Mouse (Mus musculus): Measurements from ENCODE around the gene Gstm6. TPM values are rescaled to one million over a fixed set of nuclear protein-coding genes. Genes with fewer than 3 reads are reported as not detected.

The Gstm6 gene
- polyA plus RNA-seq (2015; fragmentation: Illumina TruSeq; extraction: RNeasy Lipid Tissue Mini Kit (QIAGEN cat#74804); ENCODE audit: low read depth, low replicate concordance): 13.1 TPM

DNA sequence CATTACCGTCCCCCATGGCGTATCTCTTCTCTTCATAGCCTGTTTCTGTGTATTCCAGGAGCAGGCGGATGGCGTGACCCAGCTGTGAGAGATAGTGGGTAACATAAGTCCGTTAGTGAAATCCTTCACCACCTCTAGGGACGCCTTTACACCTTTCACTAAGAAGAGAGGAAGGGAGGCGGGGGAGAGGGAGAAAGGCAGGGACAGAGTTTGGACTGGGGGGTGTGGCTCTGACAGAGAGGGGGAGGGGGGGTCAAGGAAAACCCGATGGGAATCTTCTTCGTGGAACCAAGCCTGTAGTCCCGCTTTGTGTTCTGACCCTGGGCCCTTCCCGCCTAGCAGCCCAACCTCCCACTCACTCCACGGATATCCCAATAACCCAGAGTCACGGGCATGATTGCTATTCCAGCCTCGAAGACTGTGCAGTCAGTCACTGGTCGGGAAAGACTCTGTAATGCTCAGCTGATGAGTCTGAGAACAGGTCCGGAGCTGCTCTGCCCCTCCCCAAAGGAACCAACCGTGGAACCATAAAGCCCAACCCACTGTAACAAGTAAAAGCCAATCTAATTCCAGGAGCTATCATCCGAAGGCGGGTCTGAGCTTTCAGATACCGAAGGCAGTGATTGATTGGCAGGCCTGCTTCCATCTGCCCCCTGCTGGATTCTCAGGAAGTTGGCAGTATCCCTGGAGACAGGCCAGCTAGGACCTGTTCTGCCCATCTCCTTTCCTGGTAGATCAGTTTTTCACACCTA lies at the start of gene Gstm6:
Gene Gstm6, minus strand, starts transcription at position 511 of the 752 bp plus-strand sequence.

DNA sequence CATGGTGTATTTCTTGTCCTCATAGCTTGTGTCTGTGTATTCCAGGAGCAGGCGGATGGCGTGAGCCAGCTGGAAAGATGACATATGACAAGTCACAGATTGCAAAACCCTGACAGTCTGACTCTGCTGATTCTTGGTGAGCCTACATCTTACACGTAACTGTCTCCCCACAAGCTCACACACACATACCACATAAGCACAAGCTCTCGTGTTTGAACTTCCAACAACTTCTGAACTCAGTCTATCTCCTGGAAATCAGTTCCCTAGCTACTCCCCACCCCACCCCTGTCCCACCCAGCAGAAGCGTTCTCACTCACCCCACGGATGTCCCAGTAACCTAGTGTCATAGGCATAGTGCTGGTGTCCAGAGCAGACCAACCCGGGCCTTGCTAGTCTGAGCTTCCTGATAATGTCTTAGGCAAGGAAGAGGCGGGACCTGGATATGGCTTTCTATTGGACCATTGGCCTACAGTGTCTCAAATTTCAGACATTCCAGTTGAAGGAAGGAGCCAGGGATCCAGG lies 42.6 kb upstream of the Gstm6 start, which contains the start of gene Gstm2:
Gene Gstm2, minus strand, starts transcription at position 413 of the 522 bp plus-strand sequence.

DNA sequence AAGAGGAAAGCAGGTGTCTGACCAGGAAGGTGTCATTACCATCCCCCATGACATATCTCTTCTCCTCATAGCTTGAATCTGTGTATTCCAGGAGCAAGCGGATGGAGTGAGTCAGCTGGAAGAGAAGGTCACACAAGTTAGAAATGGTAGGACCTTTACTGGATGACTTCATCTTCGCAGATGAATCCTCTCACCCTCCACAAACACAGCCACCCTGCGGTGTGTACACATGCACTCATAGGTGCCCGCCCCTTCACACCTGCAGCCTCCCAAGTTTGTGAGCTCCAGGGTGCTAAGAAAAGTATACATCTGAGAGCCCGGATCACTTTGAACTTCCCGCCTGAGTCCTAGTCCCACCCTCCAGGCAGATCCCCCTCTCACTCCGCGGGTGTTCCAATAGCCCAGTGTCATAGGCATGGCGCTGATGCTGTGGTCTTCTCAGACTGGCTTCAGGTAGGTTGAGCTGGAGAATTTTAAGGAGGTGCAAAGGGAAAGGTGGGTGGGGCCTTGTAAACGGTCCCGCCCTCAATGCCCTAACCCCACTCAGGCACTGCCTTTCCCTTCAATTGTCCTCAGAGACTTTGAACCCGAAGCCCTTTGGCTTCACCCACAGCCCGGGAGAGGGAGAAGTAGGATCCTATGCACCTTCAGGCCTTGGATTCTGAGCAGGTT lies 25.3 kb upstream of the Gstm6 start, which contains the start of gene Gstm3:
Gene Gstm3, minus strand, starts transcription at position 560 of the 672 bp plus-strand sequence.

DNA sequence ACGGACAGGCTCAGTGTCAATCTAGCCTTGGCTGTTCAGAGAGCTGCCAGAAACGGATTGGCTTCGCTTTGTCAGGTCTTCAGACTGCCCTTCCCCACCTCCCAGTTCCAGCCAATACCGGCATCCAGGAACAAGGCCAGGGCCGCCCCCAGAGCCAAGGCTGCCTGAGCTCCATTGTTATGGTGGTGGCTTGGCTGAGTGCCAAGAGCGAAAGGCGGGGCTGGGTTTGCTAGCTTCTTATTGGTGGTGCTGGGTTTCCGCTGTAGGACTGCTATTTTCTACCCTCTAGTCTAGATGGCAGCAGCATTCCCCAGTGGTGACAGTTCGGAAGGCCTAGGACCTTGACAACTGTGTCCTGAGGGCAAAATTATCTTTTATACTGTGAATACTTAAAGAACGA lies 11.9 kb downstream of the Gstm6 start, which contains the start of gene Gstm7:
Gene Gstm7, minus strand, starts transcription at position 148 of the 400 bp plus-strand sequence.

DNA sequence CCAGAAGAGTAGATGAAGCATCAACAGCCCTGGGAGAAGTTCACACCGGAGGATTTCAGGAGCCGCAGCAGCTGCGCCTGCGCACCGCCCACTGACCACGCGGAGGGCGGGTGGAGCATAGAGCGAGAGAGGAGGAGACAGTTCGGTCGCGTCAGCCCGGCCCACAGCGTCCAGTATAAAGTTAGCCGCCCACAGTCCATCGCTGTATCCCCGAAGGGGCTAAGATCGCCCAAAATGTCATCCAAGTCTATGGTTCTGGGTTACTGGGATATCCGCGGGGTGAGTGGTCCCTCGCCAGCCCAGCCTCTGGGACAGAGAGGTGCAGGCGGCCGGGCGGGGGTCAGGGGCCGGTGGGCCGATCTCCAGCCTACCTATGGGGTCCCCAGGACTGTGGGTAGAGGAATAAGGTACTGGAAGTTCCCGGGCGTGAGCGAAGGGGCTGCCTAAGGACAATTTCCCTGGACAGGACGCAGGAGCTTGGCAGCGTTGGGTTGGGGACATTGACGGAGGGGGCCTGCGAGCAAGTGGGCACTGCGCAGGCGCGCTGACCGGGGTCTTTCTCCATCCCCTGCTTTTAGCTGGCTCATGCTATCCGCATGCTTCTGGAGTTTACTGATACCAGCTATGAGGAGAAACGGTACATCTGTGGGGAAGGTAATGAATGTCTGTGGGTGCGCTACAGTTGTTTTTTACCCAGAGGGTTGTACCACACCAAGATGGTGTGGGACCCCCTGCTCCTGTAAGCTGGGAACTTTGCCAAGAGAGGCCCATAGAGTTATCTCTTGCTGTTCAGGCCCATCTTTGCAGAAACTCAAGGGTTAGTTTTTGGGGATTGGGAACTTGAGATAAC lies 47.6 kb downstream of the Gstm6 start, which contains the start of gene Gstm5:
Gene Gstm5, plus strand, starts transcription at position 102 of the 850 bp plus-strand sequence.

Other genes with a start within 250 kb of the Gstm6 start
- gene Ahcyl1, start 247.2 kb downstream of the Gstm6 start, polyA plus RNA-seq (2015; fragmentation: Illumina TruSeq; extraction: RNeasy Lipid Tissue Mini Kit (QIAGEN cat#74804); ENCODE audit: low read depth, low replicate concordance): 308 TPM
- 12.9 TPM for gene Csf1, start 183.3 kb downstream of the Gstm6 start, polyA plus RNA-seq (2015; fragmentation: Illumina TruSeq; extraction: RNeasy Lipid Tissue Mini Kit (QIAGEN cat#74804); ENCODE audit: low read depth, low replicate concordance)
- gene Eps8l3, start 66.5 kb downstream of the Gstm6 start, polyA plus RNA-seq (2015; fragmentation: Illumina TruSeq; extraction: RNeasy Lipid Tissue Mini Kit (QIAGEN cat#74804); ENCODE audit: low read depth, low replicate concordance): not detected
- 496 TPM for gene Gstm5, start 47.9 kb downstream of the Gstm6 start, polyA plus RNA-seq (2015; fragmentation: Illumina TruSeq; extraction: RNeasy Lipid Tissue Mini Kit (QIAGEN cat#74804); ENCODE audit: low read depth, low replicate concordance)
- 39.0 TPM for gene Gstm7, start 11.9 kb downstream of the Gstm6 start, polyA plus RNA-seq (2015; fragmentation: Illumina TruSeq; extraction: RNeasy Lipid Tissue Mini Kit (QIAGEN cat#74804); ENCODE audit: low read depth, low replicate concordance)
- not detected for gene Gstm3, start 25.5 kb upstream of the Gstm6 start, polyA plus RNA-seq (2015; fragmentation: Illumina TruSeq; extraction: RNeasy Lipid Tissue Mini Kit (QIAGEN cat#74804); ENCODE audit: low read depth, low replicate concordance)
- gene Gstm2, start 42.7 kb upstream of the Gstm6 start, polyA plus RNA-seq (2015; fragmentation: Illumina TruSeq; extraction: RNeasy Lipid Tissue Mini Kit (QIAGEN cat#74804); ENCODE audit: low read depth, low replicate concordance): 4.4 TPM
- gene Gstm1, start 74.2 kb upstream of the Gstm6 start, polyA plus RNA-seq (2015; fragmentation: Illumina TruSeq; extraction: RNeasy Lipid Tissue Mini Kit (QIAGEN cat#74804); ENCODE audit: low read depth, low replicate concordance): 334 TPM
- 11.8 TPM for gene Gstm4, start 101.1 kb upstream of the Gstm6 start, polyA plus RNA-seq (2015; fragmentation: Illumina TruSeq; extraction: RNeasy Lipid Tissue Mini Kit (QIAGEN cat#74804); ENCODE audit: low read depth, low replicate concordance)
- 48.7 TPM for gene Ampd2, start 142.9 kb upstream of the Gstm6 start, polyA plus RNA-seq (2015; fragmentation: Illumina TruSeq; extraction: RNeasy Lipid Tissue Mini Kit (QIAGEN cat#74804); ENCODE audit: low read depth, low replicate concordance)
- gene Gnat2, start 149.0 kb upstream of the Gstm6 start, polyA plus RNA-seq (2015; fragmentation: Illumina TruSeq; extraction: RNeasy Lipid Tissue Mini Kit (QIAGEN cat#74804); ENCODE audit: low read depth, low replicate concordance): not detected
- 29.1 TPM for gene Gnai3, start 202.4 kb upstream of the Gstm6 start, polyA plus RNA-seq (2015; fragmentation: Illumina TruSeq; extraction: RNeasy Lipid Tissue Mini Kit (QIAGEN cat#74804); ENCODE audit: low read depth, low replicate concordance)
- gene Gpr61, start 211.1 kb upstream of the Gstm6 start, polyA plus RNA-seq (2015; fragmentation: Illumina TruSeq; extraction: RNeasy Lipid Tissue Mini Kit (QIAGEN cat#74804); ENCODE audit: low read depth, low replicate concordance): 11.3 TPM
- 48.1 TPM for gene Amigo1, start 242.6 kb upstream of the Gstm6 start, polyA plus RNA-seq (2015; fragmentation: Illumina TruSeq; extraction: RNeasy Lipid Tissue Mini Kit (QIAGEN cat#74804); ENCODE audit: low read depth, low replicate concordance)